Mouse (Mus musculus) hindlimb bud, embryonic 11.5 days (tissue): ENCODE results near the gene Nol4l.

ENCODE experiments used
- DNase-seq: peaks from one replicate; pipeline ENCODE4 v3.0.0-alpha.2; 2012; ENCODE audit warnings: low read depth, low spot score; ENCODE audit errors: extremely low spot score

The Nol4l gene

GRCm38 (mm10) chr2:153529931-153530766 is at the start of gene Nol4l:
TSS of gene Nol4l (minus strand) at chr2:153529971.
- DNase-seq, result no peak

- DNase-seq, result no peak
These were observed 47.4 kb upstream of the Nol4l start for GRCm38 (mm10) chr2:153577122-153577521.

- no peak for DNase-seq
These were observed 46.4 kb upstream of the Nol4l start for GRCm38 (mm10) chr2:153576150-153576549.

DNA sequence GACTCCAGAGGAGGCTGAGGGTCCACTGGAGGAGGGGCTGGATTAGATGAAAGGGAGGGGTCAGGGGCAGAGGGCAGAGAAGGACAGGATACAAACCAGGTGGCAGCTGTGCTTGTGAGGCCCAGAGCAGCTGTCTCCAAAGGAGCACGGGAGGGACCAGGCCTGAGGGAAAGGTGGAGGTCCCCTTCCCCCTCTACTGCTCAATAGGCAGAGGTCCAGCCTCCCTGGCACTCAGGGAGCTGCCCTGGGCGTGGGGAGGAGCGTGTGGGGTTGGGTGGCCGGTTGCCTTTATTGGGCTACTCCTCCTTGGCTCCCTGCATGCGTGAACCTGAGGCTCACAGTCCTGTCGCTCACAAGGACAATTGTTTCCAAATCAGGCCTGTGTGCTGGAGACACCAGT is 45.8 kb upstream of the Nol4l start:
- DNase-seq, result no peak

- DNase-seq, result no peak
These were observed 43.3 kb upstream of the Nol4l start for GRCm38 (mm10) chr2:153573101-153573500.

DNA sequence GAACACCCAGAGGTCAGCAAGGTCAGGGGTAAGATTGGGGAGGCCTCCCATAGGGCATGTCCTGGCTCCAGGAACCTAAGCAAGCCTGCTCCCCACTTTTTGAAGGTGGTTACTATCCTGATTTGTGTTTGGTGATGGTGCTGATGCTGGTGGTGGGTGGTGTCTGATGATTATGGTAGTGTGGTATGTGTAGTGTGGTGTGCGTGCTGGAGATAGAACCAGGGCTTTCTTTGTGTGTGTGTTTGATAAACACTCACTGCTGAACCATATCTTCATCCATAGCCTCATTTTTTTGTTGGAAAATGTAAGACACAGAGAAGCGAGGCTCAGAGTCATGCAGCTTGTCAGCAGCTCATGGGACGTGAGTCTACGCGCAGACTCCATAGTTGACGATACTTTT is 38.8 kb upstream of the Nol4l start:
- DNase-seq, result no peak

DNA sequence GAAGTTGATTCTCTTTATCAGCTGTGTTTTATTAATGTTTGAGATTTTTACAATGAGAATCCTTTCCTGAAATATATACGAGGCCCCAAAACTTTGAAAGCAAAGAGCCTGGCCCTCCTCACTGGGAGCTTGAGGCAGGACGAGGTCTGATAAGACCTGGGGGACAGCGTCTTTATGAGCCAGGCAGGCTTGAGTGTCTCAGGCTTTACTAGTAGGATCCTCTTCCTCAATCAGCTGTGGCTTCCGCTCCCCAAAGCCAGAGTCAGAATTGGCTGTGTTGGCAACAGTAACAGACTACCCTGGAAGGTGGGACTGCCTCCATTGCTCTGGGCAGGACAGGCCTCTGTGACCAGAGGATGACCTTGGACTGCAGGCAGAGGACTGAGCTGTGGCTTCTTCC is 38.2 kb upstream of the Nol4l start:
- DNase-seq, result no peak

- no peak for DNase-seq
These were observed 34.6 kb upstream of the Nol4l start for GRCm38 (mm10) chr2:153564343-153564742.

- DNase-seq, result no peak
These were observed 31.8 kb upstream of the Nol4l start for GRCm38 (mm10) chr2:153561564-153561963.

DNA sequence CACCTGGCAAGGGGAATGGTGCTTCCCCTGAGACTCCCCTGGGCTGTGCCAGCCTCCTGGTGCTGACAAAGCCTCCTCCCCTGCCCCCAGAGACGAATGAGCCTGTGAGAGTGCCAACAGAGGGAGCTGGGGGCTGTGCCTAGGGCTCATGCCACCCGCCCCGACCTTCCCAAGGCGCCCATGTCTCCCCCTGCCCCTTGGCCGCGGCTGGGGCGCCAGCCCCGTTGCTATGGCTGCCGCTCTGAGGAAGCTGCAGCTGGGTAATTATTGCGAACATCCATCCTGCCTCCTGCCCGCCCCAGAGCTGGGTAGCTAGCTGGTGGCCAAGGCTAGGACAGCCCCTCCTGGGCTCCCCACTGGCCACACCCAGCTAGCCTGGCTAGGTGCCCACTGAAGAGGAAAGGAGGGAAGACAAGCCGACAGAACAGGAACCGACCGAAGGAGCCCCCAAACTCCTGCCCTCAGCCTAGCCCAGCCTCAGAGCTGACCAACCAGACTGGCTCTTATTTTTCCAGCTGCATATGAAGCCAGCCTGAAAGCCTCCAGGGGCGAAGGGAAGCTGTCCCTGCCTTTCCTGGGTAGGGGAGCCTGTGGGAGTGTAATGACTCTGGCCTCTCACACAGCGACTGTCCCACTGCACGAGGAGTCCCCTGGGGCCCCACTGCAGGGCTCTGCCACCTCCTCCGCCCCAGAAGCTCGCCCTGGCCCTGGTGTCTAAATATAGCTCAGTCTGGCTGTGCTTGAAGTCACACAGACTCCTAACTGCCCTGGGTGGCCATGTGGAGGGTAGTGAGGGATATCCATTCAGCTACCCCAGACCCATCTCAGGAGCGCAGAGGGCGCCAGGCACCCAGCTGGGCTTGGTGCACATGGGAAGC is 31.1 kb upstream of the Nol4l start:
- DNase-seq, result no peak

DNA sequence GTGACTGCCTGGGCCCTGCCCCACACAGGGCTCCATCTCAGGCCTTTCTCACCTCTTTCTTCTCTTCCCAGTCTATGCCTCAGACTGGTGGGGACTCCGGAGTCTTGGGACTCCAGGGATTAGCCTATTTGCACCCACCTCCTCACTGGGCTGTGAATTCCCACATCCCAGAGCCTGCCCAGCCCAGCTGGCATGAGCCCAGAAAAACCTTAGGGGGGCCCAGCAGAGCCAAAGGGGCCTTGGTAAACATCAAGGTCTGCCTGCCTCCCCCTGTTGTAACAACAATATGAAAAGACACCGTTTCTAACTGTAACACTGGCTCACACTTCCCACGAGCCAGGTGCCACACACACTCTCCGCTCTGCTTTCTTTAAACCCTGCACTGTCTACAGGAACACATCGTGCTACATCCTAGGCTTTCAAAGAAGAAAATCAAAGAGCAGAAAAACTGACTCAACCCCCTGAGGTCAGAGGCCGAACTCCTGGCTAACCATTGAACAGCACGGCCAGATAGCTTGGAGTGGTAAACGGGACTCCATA is 29.9 kb upstream of the Nol4l start:
- no peak for DNase-seq

GRCm38 (mm10) chr2:153558464-153558863 is 28.7 kb upstream of the Nol4l start:
- DNase-seq, result no peak

DNA sequence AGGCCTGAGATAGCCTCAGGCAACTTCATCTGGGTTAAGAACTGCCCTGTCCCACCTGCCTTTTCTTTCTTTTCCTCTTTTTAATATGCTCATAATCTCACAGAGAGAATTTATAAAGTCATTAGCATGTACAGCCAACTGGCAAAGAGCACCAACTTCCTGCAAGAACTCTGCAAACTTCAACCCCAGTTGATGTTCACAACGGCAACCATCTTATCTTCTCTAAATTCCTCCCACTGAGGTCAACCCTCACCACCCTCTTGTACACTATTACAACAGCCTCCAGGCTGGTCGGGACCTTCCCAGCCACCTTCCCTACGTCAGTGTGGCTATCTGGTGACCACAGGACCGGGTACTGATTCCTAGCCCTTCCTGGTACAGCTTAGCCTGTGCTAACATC is 27.5 kb upstream of the Nol4l start:
- DNase-seq, result no peak

GRCm38 (mm10) chr2:153556208-153556607 is 26.4 kb upstream of the Nol4l start:
- no peak for DNase-seq

DNA sequence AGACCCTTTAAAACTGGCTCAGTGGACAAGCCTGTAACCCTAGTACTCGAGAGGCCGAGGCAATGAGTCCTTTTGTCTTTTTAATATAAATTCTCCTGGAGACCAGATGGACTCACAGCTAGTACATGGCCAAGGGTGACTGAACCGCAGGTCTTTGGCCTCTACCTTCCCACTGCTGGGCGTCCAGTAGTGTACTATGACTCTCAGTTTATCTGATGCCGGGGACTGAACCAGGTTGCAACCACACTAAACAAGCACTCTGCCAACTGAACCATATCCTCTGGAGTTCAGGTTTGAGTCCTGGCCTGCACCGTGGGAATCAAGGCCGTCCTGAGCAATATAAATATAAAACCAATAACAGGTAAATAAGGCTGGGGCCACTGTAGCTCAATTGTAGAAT is 24.8 kb upstream of the Nol4l start:
- no peak for DNase-seq

GRCm38 (mm10) chr2:153549486-153549885 is 19.7 kb upstream of the Nol4l start:
- DNase-seq, result no peak

DNA sequence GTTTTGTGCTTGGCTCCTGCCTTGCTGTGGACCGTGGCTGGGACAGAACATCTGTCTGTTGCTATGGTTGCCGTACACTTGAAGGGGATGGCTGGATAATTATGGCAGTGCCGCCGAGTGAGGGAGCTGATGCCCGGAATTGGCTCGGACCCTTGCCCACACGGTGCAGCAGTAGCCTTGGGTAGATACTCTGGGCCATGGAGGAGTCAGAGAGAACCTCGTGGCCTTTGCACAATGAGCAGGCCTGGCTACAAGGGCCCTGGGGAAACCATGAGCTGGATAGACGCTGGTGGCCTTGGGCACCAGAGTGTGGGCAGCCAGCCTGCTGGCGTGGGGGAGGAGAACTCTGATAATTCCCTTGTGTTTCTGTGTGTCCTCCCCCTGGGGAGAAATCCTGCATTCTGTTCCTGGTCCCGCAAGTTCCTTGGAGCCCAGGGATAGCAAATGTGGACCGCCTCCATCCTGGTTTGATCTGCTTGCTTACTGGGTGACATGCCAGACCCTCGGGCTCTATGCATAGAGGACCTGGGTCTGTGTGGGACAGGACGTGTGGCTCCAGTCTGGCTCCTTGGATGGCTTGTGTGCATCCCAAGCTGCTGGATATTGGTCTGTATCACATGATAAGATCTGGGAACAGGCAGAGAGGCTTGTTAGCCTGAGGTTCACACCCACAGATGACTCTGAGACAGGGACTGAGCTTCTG is 18.6 kb upstream of the Nol4l start:
- no peak for DNase-seq

- DNase-seq, result no peak
These were observed 17.9 kb upstream of the Nol4l start for GRCm38 (mm10) chr2:153547633-153548032.

- no peak for DNase-seq
These were observed 17.2 kb upstream of the Nol4l start for GRCm38 (mm10) chr2:153546972-153547371.

GRCm38 (mm10) chr2:153546471-153546870 is 16.7 kb upstream of the Nol4l start:
- no peak for DNase-seq

DNA sequence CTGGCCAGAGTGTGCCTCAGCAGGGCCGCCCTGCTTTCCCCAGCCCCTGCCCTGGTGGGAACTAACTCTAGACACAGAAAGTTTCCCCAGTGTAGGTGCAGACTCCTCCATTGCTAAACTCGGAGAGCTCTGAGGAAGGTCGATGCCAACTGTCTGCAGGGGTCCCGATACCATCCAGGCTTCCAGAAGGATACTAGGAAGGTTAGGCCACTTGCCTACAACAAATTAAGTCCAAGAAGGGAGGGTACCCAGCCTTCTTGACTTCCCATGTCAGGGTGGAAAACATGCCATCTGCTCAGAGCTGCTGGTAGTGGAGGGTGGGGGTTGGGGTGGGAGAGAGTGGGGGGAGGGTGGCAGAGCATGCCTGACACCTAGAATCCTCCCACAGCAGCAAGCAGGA is 15.0 kb upstream of the Nol4l start:
- DNase-seq, result no peak
